11 mouse cellular contexts compared by ENCODE assay signal in genomic region chr9:41136691-41137467, GRCm38 (mm10). TPM values are rescaled to one million over a fixed set of nuclear protein-coding genes. Genes with fewer than 3 reads are reported as not detected.
DNase-seq lines count a peak whose midpoint lies in the region; ATAC-seq and TF ChIP-seq lines count a peak whose summit lies in the region.
"Had no signal": no experiment of that assay in that cellular context is flagged by ENCODE, and none has a peak within 500 bp of the region (broad histone marks: within the 10 kb centered on the region; RNA-seq: fewer than 3 reads in every experiment).

No protein-coding gene starts in this region.

- intact Hi-C loops in left cerebral cortex, postnatal 14 days (cut with DNase I): no loop called here
- intact Hi-C loops in left cerebral cortex, postnatal 10 days (cut with DNase I): no loop called here

- no peak for ATAC-seq in CD4-positive, CD25-positive, alpha-beta regulatory T cell, adult 4 months
- ATAC-seq: forebrain, embryonic 14.5 days had no signal

- TF ChIP-seq POLR2A in MEL (IDR thresholded peaks at IDR 0.05; ENCODE audit: control insufficient read depth in 1 of 2, insufficient read depth in 1 of 2, low read depth in 1 of 2, low read length in 2 of 2, poor library complexity in 1 of 2): no peak

- TF ChIP-seq EP300 in MEL (IDR thresholded peaks at IDR 0.05; ENCODE audit: low read depth in 1 of 2, low read length in 2 of 2): peak in 1 of 2 experiments; percentile 7; a peak in 1 of 4 replicates

- no peaks in the 10 kb centered on the region for H3K79me2 ChIP-seq in MEL (ENCODE audit: control insufficient read depth, insufficient read depth, low read length, poor library complexity)

- H3K27ac ChIP-seq in MEL (ENCODE audit: control insufficient read depth, low read depth, low read length): peak overlapping the region; percentile 44
- H3K27ac ChIP-seq: hindbrain, embryonic 13.5 days; limb, embryonic 15.5 days had no signal

- peaks cover 0 to 47% of the 10 kb centered on the region in 2 experiments; a peak in 2 of 4 replicates for H3K36me3 ChIP-seq in MEL (ENCODE audit: control insufficient read depth in 1 of 2, insufficient read depth in 2 of 2, low read length in 2 of 2)
- H3K36me3 ChIP-seq: hindbrain, embryonic 13.5 days; limb, embryonic 15.5 days had no signal

- TF ChIP-seq CTCF in MEL (IDR thresholded peaks at IDR 0.05 in 2 of 3, conservative IDR thresholded peaks at IDR 0.05 in 1 of 3; ENCODE audit: control insufficient read depth in 1 of 3, insufficient read depth in 1 of 3, low read depth in 2 of 3, low read length in 3 of 3, poor library complexity in 1 of 3, severe bottlenecking in 1 of 3): no peak

- H3K27me3 ChIP-seq in MEL (ENCODE audit: control insufficient read depth in 1 of 2, insufficient read depth in 2 of 2, low read length in 2 of 2): no peaks in the 10 kb centered on the region
- H3K27me3 ChIP-seq: hindbrain, embryonic 13.5 days; limb, embryonic 15.5 days had no signal

- H3K9me3 ChIP-seq in MEL (replicated peaks; ENCODE audit: insufficient read depth, low read length): no peaks in the 10 kb centered on the region
- H3K9me3 ChIP-seq: hindbrain, embryonic 13.5 days; limb, embryonic 15.5 days had no signal

- H3K4me1 ChIP-seq in MEL (ENCODE audit: control insufficient read depth in 1 of 2, insufficient read depth in 2 of 2, low read length in 2 of 2): peaks cover 29 to 59% of the 10 kb centered on the region in 2 experiments
- H3K4me1 ChIP-seq: hindbrain, embryonic 13.5 days had no signal

- DNase-seq in left cerebral cortex, postnatal 14 days (ENCODE audit: low spot score in 2 of 2): peak; percentile 52 to 74
- no peak for DNase-seq in left cerebral cortex, postnatal 10 days (ENCODE audit: extremely low spot score in 1 of 2, low spot score in 2 of 2)
- peak; percentile 80 for DNase-seq in MEL (ENCODE audit: low read depth, low spot score)
- peak; percentile 71 for DNase-seq in brain, adult 2 months (ENCODE audit: low read depth, low spot score)
- peak; percentile 83 for DNase-seq in lung, postnatal 10 days
- no peak for DNase-seq in embryo, embryonic 11 days
- DNase-seq: cerebellum, adult 18-20 months had no signal

- TF ChIP-seq RAD21 in MEL (IDR thresholded peaks at IDR 0.05; ENCODE audit: low read depth, low read length): no peak

- no peak overlapping the region for H3K4me3 ChIP-seq in MEL (ENCODE audit: control insufficient read depth in 1 of 2, insufficient read depth in 1 of 2, low read depth in 2 of 2, low read length in 2 of 2)
- H3K4me3 ChIP-seq: hindbrain, embryonic 13.5 days; limb, embryonic 15.5 days had no signal

- peak overlapping the region; percentile 8; the same call in 1 of the 2 replicates for H3K9ac ChIP-seq in MEL (ENCODE audit: control insufficient read depth, low read depth, low read length, poor library complexity, severe bottlenecking)
- H3K9ac ChIP-seq: hindbrain, embryonic 13.5 days; limb, embryonic 15.5 days had no signal

TF ChIP-seq in MEL, 35 proteins besides CTCF, POLR2A, EP300 and RAD21:
- TF ChIP-seq TBP (IDR thresholded peaks at IDR 0.05; ENCODE audit: low read depth, low read length): peak; percentile 19; the same call in 1 of the 2 replicates
- TF ChIP-seq MYC (IDR thresholded peaks at IDR 0.05; ENCODE audit: low read depth, low read length): no peak
- no peak for TF ChIP-seq USF1 (IDR thresholded peaks at IDR 0.05; ENCODE audit: low read depth, low read length)
- 0 out of 2 replicates have a peak, but pooled peaks have one; percentile 35 for TF ChIP-seq MXI1 (IDR thresholded peaks at IDR 0.05; ENCODE audit: low read depth, low read length)

RNA-seq across cellular contexts. Expression of gene Ubash3b, which starts 24.6 kb away (rescaled TPM):
- 10 to 100 TPM; 26.6 to 28.1 TPM for total RNA-seq in left cerebral cortex, postnatal 14 days (2021)
- 10 to 100 TPM; 30.4 to 31.7 TPM for total RNA-seq in left cerebral cortex, postnatal 10 days (2021)
- total RNA-seq in MEL (2012; rRNA removed): 5.4 and 6.8 TPM in 2 replicates
- polyA plus RNA-seq in MEL (2012; ENCODE audit: insufficient read depth in 1 of 2, insufficient read length in 2 of 2, low read depth in 1 of 2, low replicate concordance in 2 of 2, missing spikeins in 1 of 2): 10 to 100 TPM in 1 of 2 experiments, not detected in 1; 11.3 TPM
- polyA plus RNA-seq in CD4-positive, CD25-positive, alpha-beta regulatory T cell, adult 4 months (2017; shearing (Covaris generic)): 10 to 100 TPM; 25.1 to 27.5 TPM

Comparison
In these comparisons a context has a peak if more than half of its experiments do, and no peak if none do; other contexts are left out.
1. DNase-seq: peak in left cerebral cortex, postnatal 14 days (2 of 2), MEL (single experiment), brain, adult 2 months (single experiment) and lung, postnatal 10 days (single experiment); none in left cerebral cortex, postnatal 10 days (0 of 2) and embryo, embryonic 11 days (single experiment).